Mouse (Mus musculus) right cerebral cortex, adult 18-20 months (tissue): Measurements from ENCODE around the gene Ift88.
A peak's percentile ranks its signal among the peaks of the same experiment; 100 is the strongest.
"Not testable (repeated sequence)": the region's sequence is repeated elsewhere in the genome, so short reads cannot be mapped to it uniquely, and the experiment has no call there.

ENCODE experiments used
- DNase-seq: peaks from one replicate; pipeline ENCODE4 v3.0.0; 2022; ENCODE audit warnings: mixed read lengths

Ift88 gene

GRCm38 (mm10) chr14:57459883-57460282, 36.0 kb downstream of the Ift88 start:
- peak; percentile 20 for DNase-seq

GRCm38 (mm10) chr14:57460326-57460725, 36.5 kb downstream of the Ift88 start:
- not testable (repeated sequence) for DNase-seq

- DNase-seq: no peak
Measured at GRCm38 (mm10) chr14:57462871-57463270, 39.0 kb downstream of the Ift88 start.

GRCm38 (mm10) chr14:57475057-57475456, 51.2 kb downstream of the Ift88 start:
- DNase-seq: peak; percentile 66

GRCm38 (mm10) chr14:57482262-57482661, 58.4 kb downstream of the Ift88 start:
- no peak for DNase-seq

- no peak for DNase-seq
Measured at GRCm38 (mm10) chr14:57484183-57484582, 60.3 kb downstream of the Ift88 start.

- peak; percentile 17 for DNase-seq
Measured at GRCm38 (mm10) chr14:57489696-57490095, 65.8 kb downstream of the Ift88 start.

- DNase-seq: peak; percentile 18
Measured at GRCm38 (mm10) chr14:57493840-57494239, 70.0 kb downstream of the Ift88 start.

GRCm38 (mm10) chr14:57503729-57504128, 79.9 kb downstream of the Ift88 start:
- no peak for DNase-seq

GRCm38 (mm10) chr14:57509554-57509953, 85.7 kb downstream of the Ift88 start:
- no peak for DNase-seq

GRCm38 (mm10) chr14:57515156-57515762, 91.4 kb downstream of the Ift88 start:
- DNase-seq: no peak

- DNase-seq: peak; percentile 80
Measured at GRCm38 (mm10) chr14:57517001-57517400, 93.1 kb downstream of the Ift88 start.

- no peak for DNase-seq
Measured at GRCm38 (mm10) chr14:57523762-57524161, 99.9 kb downstream of the Ift88 start.

- peak; percentile 43 for DNase-seq
Measured at GRCm38 (mm10) chr14:57524671-57525387, 101.0 kb downstream of the Ift88 start, which contains the start of gene Il17d. Gene Il17d (plus strand): TSS chr14:57524777.

- peak; percentile 83 for DNase-seq
Measured at GRCm38 (mm10) chr14:57525388-57526049, 101.7 kb downstream of the Ift88 start.

- DNase-seq: no peak
Measured at GRCm38 (mm10) chr14:57526050-57526623, 102.3 kb downstream of the Ift88 start.

GRCm38 (mm10) chr14:57527122-57527521, 103.3 kb downstream of the Ift88 start:
- DNase-seq: no peak

- DNase-seq: no peak
Measured at GRCm38 (mm10) chr14:57527598-57527997, 103.7 kb downstream of the Ift88 start.

GRCm38 (mm10) chr14:57529086-57529785, 105.4 kb downstream of the Ift88 start:
- DNase-seq: peak; percentile 86

- DNase-seq: no peak
Measured at GRCm38 (mm10) chr14:57529786-57530515, 106.1 kb downstream of the Ift88 start.

GRCm38 (mm10) chr14:57532577-57532976, 108.7 kb downstream of the Ift88 start:
- DNase-seq: no peak

- DNase-seq: no peak
Measured at GRCm38 (mm10) chr14:57533214-57533613, 109.4 kb downstream of the Ift88 start.
